Mouse (Mus musculus) cerebellum, adult 2 months (tissue): ENCODE measurements around the gene Rab3il1. TPM values are rescaled to one million over a fixed set of nuclear protein-coding genes. Genes with fewer than 3 reads are reported as not detected.

Experiments
- DNase-seq, 2 experiments: peaks; one replicate each; pipeline ENCODE4 v3.0.0; 2021
- H3K27ac ChIP-seq: fragments of 200-500 bp; 2 replicates; pipeline ENCODE4 v1.5.1; 2012; ENCODE audit warnings: low read length, control low read depth, inconsistent platforms; ENCODE audit not compliant: insufficient read depth
- H3K27me3 ChIP-seq: fragments of 200-500 bp; 2 replicates; pipeline ENCODE4 v1.6.1; 2012; ENCODE audit warnings: inconsistent platforms, mild to moderate bottlenecking, low read length, moderate library complexity; ENCODE audit not compliant: control insufficient read depth, insufficient read depth
- H3K4me1 ChIP-seq: fragments of 200-500 bp; 2 replicates; pipeline ENCODE4 v1.6.1; 2011; ENCODE audit warnings: low read length; ENCODE audit not compliant: control insufficient read depth, insufficient read depth
- H3K4me3 ChIP-seq: fragments of 200-500 bp; replicated peaks from 2 replicates; pipeline ENCODE3; 2011; ENCODE audit warnings: mild to moderate bottlenecking, low read depth, low read length, control low read depth; ENCODE audit not compliant: insufficient read depth
- CTCF ChIP-seq: fragments of 200-500 bp; IDR thresholded peaks from 2 replicates; pipeline ENCODE4 v1.5.1; 2011; ENCODE audit warnings: low read depth, mild to moderate bottlenecking, control low read depth, low read length, moderate library complexity, borderline replicate concordance; ENCODE audit not compliant: insufficient read depth
- POLR2A ChIP-seq: fragments of 200-500 bp; IDR thresholded peaks from 2 replicates; pipeline ENCODE4 v1.6.1; 2011; ENCODE audit warnings: low read length, control low read depth, borderline replicate concordance; ENCODE audit not compliant: insufficient read depth
- WGBS: fragments of 180-500 bp; shearing (Covaris S2); methylation state at CpG from one replicate; pipeline ENCODE4 v1.1.7; 2018; 5-methylcytosine and 5-hydroxymethylcytosine counted together
- polyA plus RNA-seq: library from polyadenylated mRNA; depleted of rRNA; stranded (reverse); fragments of >200 nt; gene quantifications from 2 replicates; pipeline ENCODE4 v1.2.3, GENCODE M21; 2012

Rab3il1 gene
- polyA plus RNA-seq, 1 experiment: 9.5 TPM

DNA sequence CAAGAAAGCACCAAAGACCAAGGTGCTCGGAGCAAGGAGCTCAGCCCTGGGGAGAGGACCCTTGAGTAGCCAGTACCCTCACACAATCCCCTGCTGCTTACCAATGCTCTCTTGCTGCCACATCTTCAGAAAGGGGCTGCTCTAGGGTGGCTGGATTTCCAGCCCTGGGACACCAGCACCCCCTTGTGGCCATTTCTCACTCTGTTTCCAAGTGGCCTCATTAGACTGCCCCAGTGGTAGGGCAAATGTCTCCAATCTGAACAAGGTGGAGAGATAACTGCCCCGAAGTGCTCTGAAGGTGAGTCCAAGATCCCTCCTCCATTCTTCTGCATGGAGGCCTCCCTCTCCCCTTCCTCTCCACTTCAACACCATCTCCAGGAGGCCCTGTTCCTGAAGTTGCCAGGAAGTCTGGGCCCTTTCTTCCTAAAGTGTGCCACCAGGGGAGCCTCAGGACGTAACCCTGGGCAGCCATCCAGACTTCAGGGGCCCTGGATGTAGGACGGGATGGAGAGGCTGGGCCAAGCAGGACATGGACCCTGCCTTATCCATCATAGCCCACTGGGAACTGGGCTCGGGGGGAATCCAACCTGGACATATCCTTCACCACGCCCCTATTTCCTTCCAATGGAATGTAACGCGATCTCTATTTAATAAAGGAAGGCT lies 33.4 kb downstream of the Rab3il1 start:
- 68% methylated on average over 8 of the region's 8 CpGs for WGBS
- Histone ChIP-seq H3K27me3 (no peaks in the 10 kb centered on the region), H3K27ac (no peak overlapping the region), H3K4me3 (no peak overlapping the region), H3K4me1 (peaks cover 3% of the 10 kb centered on the region; the same call in 1 of the 2 replicates)
- peak; percentile 50 to 68 for DNase-seq
- no peak for TF ChIP-seq POLR2A
- peak; percentile 72 for TF ChIP-seq CTCF

GRCm38 (mm10) chr19:10037534-10037933 lies 36.1 kb downstream of the Rab3il1 start:
- no peak overlapping the region for H3K27ac ChIP-seq
- no peaks in the 10 kb centered on the region for H3K27me3 ChIP-seq
- WGBS: 65% methylated on average over 2 of the region's 2 CpGs
- H3K4me3 ChIP-seq: no peak overlapping the region
- TF ChIP-seq CTCF (no peak), POLR2A (no peak)
- DNase-seq: no peak
- H3K4me1 ChIP-seq: peaks cover 11% of the 10 kb centered on the region

DNA sequence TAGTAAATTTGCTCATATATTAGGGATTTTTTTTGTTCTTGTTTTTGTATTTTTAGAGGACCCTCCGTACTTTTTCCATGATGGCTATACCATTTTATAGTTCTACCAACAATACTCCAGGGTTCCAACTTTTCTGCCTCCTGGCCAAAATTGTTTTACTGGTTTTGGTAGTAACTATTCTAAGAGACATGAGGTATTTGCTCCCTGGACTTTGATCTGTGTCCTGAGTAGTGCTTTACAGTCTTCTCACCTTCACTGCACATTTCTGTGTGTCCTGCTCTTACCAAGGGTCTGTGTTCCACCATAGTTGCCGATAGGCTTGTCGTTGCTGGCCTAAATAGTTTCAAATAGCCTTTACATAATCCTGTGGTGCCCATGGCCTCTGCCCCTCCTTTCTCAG lies 36.9 kb downstream of the Rab3il1 start:
- no peak overlapping the region for H3K27ac ChIP-seq
- WGBS: 71% methylated on average over 3 of the region's 3 CpGs
- TF ChIP-seq POLR2A (no peak), CTCF (no peak)
- no peaks in the 10 kb centered on the region for H3K27me3 ChIP-seq
- no peak overlapping the region for H3K4me3 ChIP-seq
- DNase-seq: no peak
- H3K4me1 ChIP-seq: peaks cover 14% of the 10 kb centered on the region

DNA sequence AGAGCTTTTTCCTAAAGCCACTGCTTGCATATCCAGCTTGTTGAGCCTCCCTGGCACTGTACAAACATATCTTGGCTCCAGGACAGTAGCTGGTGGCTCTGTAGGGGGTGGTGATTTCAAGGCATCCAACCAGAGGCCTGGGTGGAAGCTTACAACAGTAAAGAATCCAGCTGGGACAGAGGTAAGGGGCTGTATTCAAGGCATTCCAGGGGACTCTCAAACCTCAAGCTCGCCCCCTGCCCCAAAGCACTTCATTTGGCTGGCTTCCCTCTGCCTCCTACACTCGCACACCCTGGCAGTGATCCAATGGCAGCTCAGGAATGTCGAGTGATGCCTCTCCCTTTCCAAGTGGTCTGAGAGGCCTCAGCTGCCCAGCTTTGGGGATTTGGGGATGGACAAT lies 37.4 kb downstream of the Rab3il1 start:
- Histone ChIP-seq H3K27me3 (no peaks in the 10 kb centered on the region), H3K27ac (no peak overlapping the region), H3K4me3 (no peak overlapping the region), H3K4me1 (peaks cover 17% of the 10 kb centered on the region)
- peak; percentile 32 to 50 for DNase-seq
- WGBS: 16% methylated on average over 3 of the region's 3 CpGs
- TF ChIP-seq POLR2A: no peak
- no peak for TF ChIP-seq CTCF

DNA sequence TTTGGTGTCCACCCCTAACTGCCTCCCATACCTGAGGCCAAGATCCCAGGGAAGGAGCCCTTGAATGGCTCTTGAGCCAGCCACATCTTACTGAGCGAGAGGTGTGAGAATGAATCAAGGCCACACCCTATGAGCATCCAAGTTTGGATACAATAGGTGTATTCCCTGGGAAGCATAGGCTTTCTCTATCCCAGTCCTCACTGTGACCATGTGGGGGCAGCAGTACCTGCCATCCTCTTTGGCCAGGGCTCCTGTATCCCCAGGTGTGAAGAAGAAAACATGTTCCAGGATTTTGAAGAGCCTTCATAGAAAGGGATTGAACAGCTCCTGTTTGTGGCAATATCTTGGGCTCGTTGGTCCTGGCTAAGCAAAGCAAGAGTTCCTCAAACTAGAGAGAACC lies 38.1 kb downstream of the Rab3il1 start:
- DNase-seq: peak; percentile 37 to 41
- no peak overlapping the region for H3K27ac ChIP-seq
- TF ChIP-seq CTCF (peak; percentile 51; the same call in 1 of the 2 replicates), POLR2A (no peak)
- H3K27me3 ChIP-seq: no peaks in the 10 kb centered on the region
- 92% methylated on average over 2 of the region's 2 CpGs for WGBS
- H3K4me3 ChIP-seq: no peak overlapping the region
- peaks cover 17% of the 10 kb centered on the region for H3K4me1 ChIP-seq

- peak; percentile 44; the same call in 1 of the 2 replicates for TF ChIP-seq POLR2A
- no peak for TF ChIP-seq CTCF
- DNase-seq: peak; percentile 80 to 84
- peak overlapping the region; percentile 69 for H3K4me3 ChIP-seq
- peak overlapping the region; percentile 86 for H3K27ac ChIP-seq
- 2% methylated on average over 20 of the region's 20 CpGs for WGBS
- H3K27me3 ChIP-seq: no peaks in the 10 kb centered on the region
- peaks cover 17% of the 10 kb centered on the region for H3K4me1 ChIP-seq
Observed at GRCm38 (mm10) chr19:10040866-10041387, 39.5 kb downstream of the Rab3il1 start.

GRCm38 (mm10) chr19:10041388-10042148 lies 40.1 kb downstream of the Rab3il1 start, which contains the start of gene Fads3:
Gene Fads3 (plus strand): TSS chr19:10041569.
- peak in 1 of 2 experiments; percentile 88 for DNase-seq
- Histone ChIP-seq H3K4me1 (peaks cover 21% of the 10 kb centered on the region), H3K27me3 (no peaks in the 10 kb centered on the region), H3K27ac (peak within 1 kb of the TSS; percentile 86), H3K4me3 (peak within 1 kb of the TSS; percentile 69)
- under 1% methylated on average over 65 of the region's 69 CpGs for WGBS
- TF ChIP-seq POLR2A (peak; percentile 40; the same call in 1 of the 2 replicates), CTCF (no peak)
